Mouse (Mus musculus) neural tube, embryonic 13.5 days (tissue): ENCODE results near the gene Tomm20. TPM values are rescaled to one million over a fixed set of nuclear protein-coding genes. Genes with fewer than 3 reads are reported as not detected.

Experiments used
- ATAC-seq: fragments of 200-750 bp; cut with Nextera tagmentation; 2 replicates; pipeline ENCODE4 v1.8.0; 2017; ENCODE audit warnings: low read depth, mild to moderate bottlenecking, moderate TSS enrichment, moderate library complexity
- H3K27ac ChIP-seq: fragments of 300-500 bp; sonication (generic); replicated peaks from 2 replicates; pipeline ENCODE4 v1.5.1; 2015; ENCODE audit warnings: moderate library complexity, mild to moderate bottlenecking, inconsistent platforms
- H3K27me3 ChIP-seq: fragments of 300-500 bp; sonication (generic); 2 replicates; pipeline ENCODE4 v1.6.1; 2015; ENCODE audit warnings: mild to moderate bottlenecking, inconsistent platforms
- H3K36me3 ChIP-seq: fragments of 300-500 bp; sonication (generic); 2 replicates; pipeline ENCODE4 v1.6.1; 2015; ENCODE audit warnings: mild to moderate bottlenecking, inconsistent platforms
- H3K4me1 ChIP-seq: fragments of 300-500 bp; sonication (generic); replicated peaks from 2 replicates; pipeline ENCODE4 v1.6.1; 2015; ENCODE audit warnings: inconsistent platforms
- H3K4me2 ChIP-seq: fragments of 300-500 bp; sonication (generic); 2 replicates; pipeline ENCODE4 v1.6.1; 2015; ENCODE audit warnings: inconsistent platforms, mild to moderate bottlenecking, moderate library complexity
- H3K4me3 ChIP-seq: fragments of 300-500 bp; sonication (generic); 2 replicates; pipeline ENCODE4 v1.5.1; 2015; ENCODE audit warnings: mild to moderate bottlenecking, inconsistent platforms
- H3K9ac ChIP-seq: fragments of 300-500 bp; sonication (generic); 2 replicates; pipeline ENCODE4 v1.6.1; 2015; ENCODE audit warnings: moderate library complexity, mild to moderate bottlenecking, inconsistent platforms
- H3K9me3 ChIP-seq: fragments of 300-500 bp; sonication (generic); 2 replicates; pipeline ENCODE4 v1.6.1; 2016; ENCODE audit warnings: inconsistent platforms
- WGBS: fragments of 180-500 bp; shearing (Covaris S2); methylation state at CpG from one replicate; pipeline ENCODE4 v1.1.7; 2015; 5-methylcytosine and 5-hydroxymethylcytosine counted together
- polyA plus RNA-seq: library from polyadenylated mRNA; unstranded; fragments of >200 nt; fragmentation: Nextera tagmentation; extraction: Ambion mirVana; gene quantifications from 2 replicates; pipeline ENCODE4 v1.2.1, GENCODE M21; 2015

The Tomm20 gene
- polyA plus RNA-seq, 1 experiment from 2014 or later: 211 TPM

GRCm38 (mm10) chr8:126928028-126928427 is 17.6 kb downstream of the Tomm20 start:
- H3K27ac ChIP-seq: no peak overlapping the region
- H3K9me3 ChIP-seq: no peaks in the 10 kb centered on the region
- no peak overlapping the region for H3K4me3 ChIP-seq
- no peaks in the 10 kb centered on the region for H3K27me3 ChIP-seq
- H3K36me3 ChIP-seq: peaks cover 38% of the 10 kb centered on the region
- no peaks in the 10 kb centered on the region for H3K4me1 ChIP-seq
- ATAC-seq: no peak
- H3K4me2 ChIP-seq: no peak overlapping the region
- no peak overlapping the region for H3K9ac ChIP-seq

GRCm38 (mm10) chr8:126927058-126927457 is 18.6 kb downstream of the Tomm20 start:
- WGBS: 66% methylated on average over 1 of the region's 1 CpGs
- H3K9me3 ChIP-seq: no peaks in the 10 kb centered on the region

GRCm38 (mm10) chr8:126922981-126923380 is 22.7 kb downstream of the Tomm20 start:
- 0 out of 2 replicates have a peak, but pooled peaks cover 5% of the 10 kb centered on the region for H3K36me3 ChIP-seq
- H3K27ac ChIP-seq: no peak overlapping the region
- H3K27me3 ChIP-seq: no peaks in the 10 kb centered on the region
- no peaks in the 10 kb centered on the region for H3K9me3 ChIP-seq
- 95% methylated on average over 7 of the region's 7 CpGs for WGBS
- H3K4me3 ChIP-seq: no peak overlapping the region
- ATAC-seq: no peak
- H3K9ac ChIP-seq: no peak overlapping the region
- H3K4me1 ChIP-seq: 0 out of 2 replicates have a peak, but pooled peaks cover 4% of the 10 kb centered on the region
- H3K4me2 ChIP-seq: no peak overlapping the region

More at GRCm38 (mm10) chr8:126927058-126927457, 18.6 kb downstream of the Tomm20 start:
- H3K4me1 ChIP-seq: no peaks in the 10 kb centered on the region
- peaks cover 31% of the 10 kb centered on the region; the same call in 1 of the 2 replicates for H3K36me3 ChIP-seq
- H3K9ac ChIP-seq: no peak overlapping the region
- no peak overlapping the region for H3K27ac ChIP-seq
- no peak overlapping the region for H3K4me3 ChIP-seq
- ATAC-seq: no peak
- no peak overlapping the region for H3K4me2 ChIP-seq
- H3K27me3 ChIP-seq: no peaks in the 10 kb centered on the region

- Histone ChIP-seq H3K4me3 (no peak overlapping the region), H3K4me2 (no peak overlapping the region), H3K4me1 (0 out of 2 replicates have a peak, but pooled peaks cover 4% of the 10 kb centered on the region), H3K9me3 (no peaks in the 10 kb centered on the region), H3K27me3 (no peaks in the 10 kb centered on the region), H3K27ac (no peak overlapping the region), H3K36me3 (0 out of 2 replicates have a peak, but pooled peaks cover 5% of the 10 kb centered on the region), H3K9ac (no peak overlapping the region)
- WGBS: 90% methylated on average over 3 of the region's 3 CpGs
- no peak for ATAC-seq
Measured at GRCm38 (mm10) chr8:126921432-126921831, 24.2 kb downstream of the Tomm20 start.

GRCm38 (mm10) chr8:126920845-126921244 is 24.8 kb downstream of the Tomm20 start:
- Histone ChIP-seq H3K36me3 (0 out of 2 replicates have a peak, but pooled peaks cover 5% of the 10 kb centered on the region), H3K27me3 (no peaks in the 10 kb centered on the region), H3K4me2 (no peak overlapping the region), H3K4me3 (no peak overlapping the region), H3K9me3 (no peaks in the 10 kb centered on the region), H3K9ac (no peak overlapping the region), H3K4me1 (0 out of 2 replicates have a peak, but pooled peaks cover 4% of the 10 kb centered on the region), H3K27ac (no peak overlapping the region)
- peak; percentile 90 for ATAC-seq
- 31% methylated on average over 3 of the region's 3 CpGs for WGBS

- no peak overlapping the region for H3K4me2 ChIP-seq
- no peaks in the 10 kb centered on the region for H3K27me3 ChIP-seq
- ATAC-seq: no peak
- no peaks in the 10 kb centered on the region for H3K9me3 ChIP-seq
- H3K4me3 ChIP-seq: no peak overlapping the region
- peaks cover 4% of the 10 kb centered on the region; the same call in 1 of the 2 replicates for H3K4me1 ChIP-seq
- H3K36me3 ChIP-seq: 0 out of 2 replicates have a peak, but pooled peaks cover 5% of the 10 kb centered on the region
- H3K9ac ChIP-seq: no peak overlapping the region
- 84% methylated on average over 6 of the region's 6 CpGs for WGBS
- no peak overlapping the region for H3K27ac ChIP-seq
Measured at GRCm38 (mm10) chr8:126920386-126920785, 25.3 kb downstream of the Tomm20 start.

GRCm38 (mm10) chr8:126919703-126920102 is 25.9 kb downstream of the Tomm20 start:
- Histone ChIP-seq H3K9me3 (no peaks in the 10 kb centered on the region), H3K4me1 (peaks cover 10% of the 10 kb centered on the region), H3K27me3 (no peaks in the 10 kb centered on the region), H3K4me3 (no peak overlapping the region), H3K36me3 (0 out of 2 replicates have a peak, but pooled peaks cover 5% of the 10 kb centered on the region), H3K27ac (no peak overlapping the region), H3K4me2 (no peak overlapping the region), H3K9ac (no peak overlapping the region)
- WGBS: 92% methylated on average over 5 of the region's 5 CpGs
- no peak for ATAC-seq

- Histone ChIP-seq H3K36me3 (0 out of 2 replicates have a peak, but pooled peaks cover 5% of the 10 kb centered on the region), H3K27ac (no peak overlapping the region), H3K9me3 (no peaks in the 10 kb centered on the region), H3K4me3 (no peak overlapping the region), H3K27me3 (no peaks in the 10 kb centered on the region), H3K9ac (no peak overlapping the region), H3K4me2 (no peak overlapping the region), H3K4me1 (peaks cover 15% of the 10 kb centered on the region)
- no peak for ATAC-seq
- WGBS: 56% methylated on average over 2 of the region's 2 CpGs
Measured at GRCm38 (mm10) chr8:126919255-126919654, 26.4 kb downstream of the Tomm20 start.

- ATAC-seq: no peak
- H3K4me2 ChIP-seq: no peak overlapping the region
- whole genome bisulfite sequencing: 100% methylated on average over 1 of the region's 1 CpGs
Measured at GRCm38 (mm10) chr8:126918356-126918755, 27.3 kb downstream of the Tomm20 start.

GRCm38 (mm10) chr8:126917179-126917905 is 28.3 kb downstream of the Tomm20 start:
- H3K36me3 ChIP-seq: no peaks in the 10 kb centered on the region
- no peak overlapping the region for H3K27ac ChIP-seq
- H3K4me3 ChIP-seq: no peak overlapping the region
- no peak for ATAC-seq
- H3K4me1 ChIP-seq: peaks cover 26% of the 10 kb centered on the region
- WGBS: 73% methylated on average over 6 of the region's 6 CpGs
- H3K9ac ChIP-seq: no peak overlapping the region
- H3K27me3 ChIP-seq: no peaks in the 10 kb centered on the region
- H3K4me2 ChIP-seq: no peak overlapping the region
- no peaks in the 10 kb centered on the region for H3K9me3 ChIP-seq

More at GRCm38 (mm10) chr8:126918356-126918755, 27.3 kb downstream of the Tomm20 start:
- H3K27ac ChIP-seq: no peak overlapping the region
- H3K27me3 ChIP-seq: no peaks in the 10 kb centered on the region
- no peak overlapping the region for H3K9ac ChIP-seq
- no peaks in the 10 kb centered on the region for H3K9me3 ChIP-seq
- H3K4me1 ChIP-seq: peaks cover 22% of the 10 kb centered on the region
- no peak overlapping the region for H3K4me3 ChIP-seq
- H3K36me3 ChIP-seq: 0 out of 2 replicates have a peak, but pooled peaks cover 5% of the 10 kb centered on the region

- Histone ChIP-seq H3K36me3 (no peaks in the 10 kb centered on the region), H3K27ac (no peak overlapping the region), H3K4me2 (no peak overlapping the region), H3K4me1 (peaks cover 26% of the 10 kb centered on the region), H3K9me3 (no peaks in the 10 kb centered on the region), H3K9ac (no peak overlapping the region), H3K4me3 (no peak overlapping the region), H3K27me3 (no peaks in the 10 kb centered on the region)
- 80% methylated on average over 4 of the region's 4 CpGs for WGBS
- no peak for ATAC-seq
Measured at GRCm38 (mm10) chr8:126916611-126917010, 29.0 kb downstream of the Tomm20 start.

- Histone ChIP-seq H3K27ac (no peak overlapping the region), H3K36me3 (no peaks in the 10 kb centered on the region), H3K4me2 (no peak overlapping the region), H3K9ac (no peak overlapping the region), H3K9me3 (no peaks in the 10 kb centered on the region), H3K4me3 (no peak overlapping the region), H3K4me1 (peaks cover 24% of the 10 kb centered on the region), H3K27me3 (no peaks in the 10 kb centered on the region)
- WGBS: 28% methylated on average over 10 of the region's 10 CpGs
- ATAC-seq: no peak
Measured at GRCm38 (mm10) chr8:126914609-126915375, 30.9 kb downstream of the Tomm20 start.
